Mouse (Mus musculus): ENCODE results near the gene Grik4.

Gene Grik4

DNA sequence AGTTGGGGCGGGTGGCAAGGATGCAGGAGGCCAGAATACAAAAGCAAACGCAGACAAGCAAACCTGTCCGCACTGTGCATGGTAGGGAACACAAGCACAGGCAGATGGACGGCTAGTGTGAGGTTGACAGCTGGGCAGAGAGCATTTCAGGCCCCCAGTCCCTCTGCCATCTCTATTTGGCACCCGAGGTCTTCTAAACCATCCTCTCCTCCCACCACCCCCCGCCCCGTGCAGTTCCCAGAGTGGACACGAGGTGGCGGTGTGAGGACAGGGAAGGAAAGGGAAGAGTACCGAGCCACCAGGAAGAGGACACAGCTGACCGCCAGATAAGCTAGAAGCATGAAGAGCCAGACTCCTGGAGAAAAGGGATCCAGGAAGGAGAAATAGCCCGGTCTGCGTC is 394.2 kb downstream of the Grik4 start:
- peak; percentile 97 for DNase-seq

DNA sequence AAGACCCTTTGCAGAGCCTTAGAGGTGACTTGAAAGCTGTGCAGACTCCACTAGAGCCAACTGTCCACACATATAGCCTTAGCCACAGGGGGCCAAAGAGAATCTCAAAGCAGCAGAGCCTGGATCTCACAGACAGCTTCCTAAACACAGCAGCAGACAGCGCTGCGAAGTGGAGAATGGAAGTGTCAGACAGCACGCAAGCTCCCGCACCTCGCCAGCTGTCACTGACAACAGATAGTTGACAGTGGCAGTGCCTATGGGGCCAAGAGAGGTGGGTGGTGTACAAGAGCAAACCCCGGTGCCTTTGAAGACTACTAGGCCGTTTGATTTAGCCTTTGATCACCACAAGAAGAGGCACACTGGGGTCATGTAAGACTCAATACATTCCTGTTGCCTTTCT is 395.3 kb downstream of the Grik4 start:
- no peak for DNase-seq

DNA sequence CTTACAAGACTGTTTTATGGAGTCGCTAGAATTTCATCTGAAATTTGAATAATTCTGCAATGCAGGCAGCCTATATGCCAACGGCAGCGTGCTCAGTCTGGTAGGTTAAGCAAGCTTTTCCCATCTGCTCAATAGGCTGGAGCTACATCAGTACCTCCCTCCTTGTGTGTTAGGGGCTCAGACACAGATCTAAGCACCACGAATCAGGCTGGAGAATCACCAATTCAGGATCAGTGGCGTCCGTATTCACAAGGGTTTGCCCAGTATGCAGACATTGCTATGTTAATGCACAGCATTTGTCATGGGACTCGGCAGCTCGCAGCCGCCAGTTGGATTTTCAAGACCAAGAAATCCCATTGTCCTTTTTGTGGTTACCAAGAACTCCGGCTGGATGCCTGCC is 399.8 kb downstream of the Grik4 start:
- DNase-seq = peak; percentile 28

DNA sequence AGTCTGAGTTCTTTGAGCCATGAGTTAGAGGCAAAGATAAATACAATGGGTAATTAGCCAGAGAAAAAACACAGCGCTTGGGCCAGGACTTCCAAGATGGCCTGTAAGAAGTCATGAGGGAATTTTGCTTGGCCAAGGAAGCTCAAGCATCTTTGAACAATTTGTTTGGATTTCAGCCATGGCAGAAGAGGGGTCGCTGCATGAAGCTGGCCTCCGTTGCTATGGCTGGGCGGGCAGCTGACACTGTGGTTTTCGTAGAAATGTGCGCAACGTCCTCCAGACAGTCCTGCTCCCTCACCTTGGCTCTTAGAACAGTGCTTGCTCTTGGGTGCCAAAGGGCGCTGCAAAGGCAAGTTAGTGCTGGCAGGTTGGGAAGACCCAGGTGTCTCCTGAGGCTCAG is 410.8 kb downstream of the Grik4 start:
- DNase-seq = no peak

DNA sequence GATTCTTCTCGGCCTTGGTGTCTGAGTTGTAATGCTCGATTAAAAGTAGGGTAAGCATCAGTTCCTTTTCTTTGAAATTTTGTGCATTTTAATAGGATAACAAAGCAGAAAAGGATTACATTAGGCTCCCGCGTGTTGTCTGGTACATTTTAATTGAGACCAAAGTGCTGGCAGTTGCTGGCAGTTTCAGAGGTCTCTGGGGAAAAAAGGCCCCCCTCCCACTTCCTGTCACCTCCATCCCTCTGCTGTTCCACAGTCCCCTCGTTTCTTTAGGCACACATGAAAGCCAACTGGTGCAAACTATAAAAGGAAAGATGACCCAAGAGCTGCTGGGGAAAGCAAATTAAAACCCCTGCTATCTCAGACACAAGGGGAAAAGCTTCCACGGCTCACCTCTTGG is 411.3 kb downstream of the Grik4 start:
- no peak for DNase-seq

DNA sequence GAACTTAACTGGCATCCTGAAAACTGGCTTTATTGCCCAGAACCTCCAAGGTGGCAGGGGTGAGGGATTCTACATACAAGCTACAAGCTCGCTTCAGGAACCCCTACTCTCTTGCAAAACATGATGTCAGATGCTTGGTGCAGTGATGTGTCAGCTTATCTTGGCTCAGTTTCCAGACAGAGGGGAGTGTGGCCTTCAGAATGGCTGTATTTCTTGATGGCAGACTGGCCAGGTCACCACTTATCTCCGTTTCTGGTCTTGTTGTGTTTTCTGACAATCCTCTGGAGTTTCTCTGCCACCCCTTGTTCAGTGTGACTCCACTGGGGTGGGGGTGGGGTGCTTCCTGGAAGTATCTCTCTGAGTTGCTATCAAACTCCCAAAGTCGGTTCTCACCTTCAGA is 412.3 kb downstream of the Grik4 start:
- no peak for DNase-seq

DNA sequence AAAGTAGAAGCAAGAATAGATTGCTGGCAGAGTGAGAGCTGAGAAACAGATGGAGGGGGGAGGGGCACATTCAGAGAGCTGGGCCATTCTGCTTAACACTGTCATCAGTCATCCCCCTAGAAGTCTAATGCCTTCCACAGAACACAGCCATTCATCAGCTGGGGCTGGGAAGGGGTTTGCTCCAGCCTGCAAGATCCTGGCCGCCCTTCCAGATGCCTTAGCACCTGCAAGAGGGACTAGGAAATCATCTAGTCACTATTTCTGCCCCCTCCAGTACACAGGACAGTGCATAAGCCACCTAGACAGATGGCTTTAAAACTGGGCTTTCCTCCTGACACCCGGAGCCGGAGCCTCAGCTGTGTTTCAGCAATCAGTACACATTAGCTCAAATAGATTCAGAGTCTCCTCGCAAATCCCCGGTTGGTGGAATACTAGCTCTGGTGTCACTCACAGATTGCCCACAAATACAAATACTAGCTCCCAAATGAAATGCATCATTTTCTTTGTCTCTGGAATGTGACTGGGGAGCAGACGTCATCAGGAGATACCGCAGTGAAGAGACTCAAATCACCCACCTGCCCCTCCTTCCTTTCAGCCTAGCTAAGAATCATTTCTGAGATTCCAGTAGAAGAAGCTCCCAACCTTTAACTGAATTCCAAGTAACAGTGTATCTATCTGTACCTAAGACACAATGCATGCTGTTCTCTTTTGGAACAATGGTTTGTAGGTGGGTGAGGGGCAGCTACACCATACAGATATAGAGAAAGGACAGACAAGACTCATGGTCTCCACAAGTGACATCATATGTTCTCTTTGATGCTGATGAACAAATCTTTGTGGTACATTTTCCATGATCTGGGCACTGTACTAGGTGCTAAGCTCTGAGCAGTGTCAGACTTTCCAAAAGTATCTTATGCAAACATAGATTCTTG is 413.8 kb downstream of the Grik4 start:
- peak; percentile 56 for DNase-seq

DNA sequence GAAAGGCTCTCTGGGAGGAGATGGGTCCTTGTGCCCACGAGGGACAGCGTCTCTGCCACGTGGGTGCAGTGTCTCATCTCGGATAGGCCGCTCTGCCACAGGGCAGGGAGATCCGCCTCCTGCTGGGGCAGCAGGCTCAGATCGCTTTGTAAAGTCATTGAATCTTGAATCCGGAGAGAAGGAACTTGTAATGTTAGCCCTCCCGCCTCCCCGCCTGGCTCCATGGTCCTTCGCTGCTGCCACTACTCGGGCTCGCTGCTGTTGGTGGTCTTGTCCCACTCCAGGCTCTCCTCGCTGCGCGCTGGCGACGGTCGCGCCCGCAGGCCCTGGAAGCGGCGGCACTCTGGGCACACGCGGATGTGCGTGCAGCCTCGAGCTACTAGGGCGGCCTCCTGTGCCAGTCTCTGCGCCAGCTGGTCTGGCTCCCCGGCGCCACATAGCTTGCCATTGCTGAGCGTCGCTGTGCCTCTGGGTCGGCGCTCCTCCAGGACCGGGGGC is 423.7 kb downstream of the Grik4 start:
- peak; percentile 63 for DNase-seq

DNA sequence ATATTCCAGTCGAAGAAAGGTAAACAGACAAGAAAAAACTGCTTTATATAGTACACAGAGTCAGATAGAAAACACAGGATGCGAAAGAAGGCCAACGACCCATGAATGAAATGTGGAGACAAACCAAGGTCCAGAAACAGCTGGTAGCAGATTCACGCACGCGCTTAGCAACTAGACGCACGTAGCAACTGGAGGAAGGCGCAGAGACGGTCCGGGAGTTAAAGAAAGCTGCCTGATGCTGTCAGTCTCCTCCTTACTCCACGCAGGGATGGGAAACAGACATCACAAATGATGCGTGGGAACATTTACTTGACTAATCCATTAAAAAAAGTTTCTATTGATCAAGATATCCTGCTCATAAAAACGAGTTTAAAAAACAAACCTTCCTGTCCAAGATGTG is 426.1 kb downstream of the Grik4 start:
- no peak for DNase-seq

DNA sequence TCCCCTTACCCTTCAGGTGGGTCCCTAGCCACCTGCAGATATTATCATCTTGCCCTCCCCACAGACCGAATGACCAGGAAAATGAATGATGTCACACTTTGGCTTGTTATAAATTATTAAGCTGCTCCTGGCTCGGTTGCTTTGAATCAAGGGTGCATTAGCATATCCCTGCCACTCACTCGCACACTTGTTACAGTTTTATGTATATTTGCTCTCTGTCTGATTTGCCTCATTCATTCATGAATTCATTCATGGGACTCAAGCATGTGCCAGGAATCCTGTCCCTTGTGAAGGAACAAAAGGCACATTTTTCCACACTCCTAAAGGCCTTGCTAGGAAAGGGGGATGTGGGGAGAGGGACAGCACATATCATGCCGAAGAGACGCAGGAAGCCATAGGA is 431.1 kb downstream of the Grik4 start:
- DNase-seq = no peak

DNA sequence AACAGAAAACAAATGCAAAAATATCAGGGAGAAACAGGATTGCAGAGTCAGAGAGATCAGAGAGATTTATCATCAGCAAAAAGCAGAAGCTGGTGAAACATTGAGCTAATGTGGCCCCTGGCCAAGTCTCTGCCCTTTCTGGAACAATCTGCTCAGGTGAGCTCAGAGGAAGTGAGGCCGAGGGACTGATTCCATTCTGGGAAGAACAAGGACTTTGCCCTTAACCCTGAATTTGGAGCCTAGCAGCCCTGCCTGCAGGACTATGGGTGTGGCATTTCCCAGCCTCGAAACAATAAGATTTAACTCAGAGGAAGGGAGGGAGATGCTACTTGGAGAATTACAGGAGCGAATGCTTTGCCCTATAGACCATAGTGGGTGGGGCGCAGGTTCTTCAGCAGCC is 432.0 kb downstream of the Grik4 start:
- DNase-seq = no peak

DNA sequence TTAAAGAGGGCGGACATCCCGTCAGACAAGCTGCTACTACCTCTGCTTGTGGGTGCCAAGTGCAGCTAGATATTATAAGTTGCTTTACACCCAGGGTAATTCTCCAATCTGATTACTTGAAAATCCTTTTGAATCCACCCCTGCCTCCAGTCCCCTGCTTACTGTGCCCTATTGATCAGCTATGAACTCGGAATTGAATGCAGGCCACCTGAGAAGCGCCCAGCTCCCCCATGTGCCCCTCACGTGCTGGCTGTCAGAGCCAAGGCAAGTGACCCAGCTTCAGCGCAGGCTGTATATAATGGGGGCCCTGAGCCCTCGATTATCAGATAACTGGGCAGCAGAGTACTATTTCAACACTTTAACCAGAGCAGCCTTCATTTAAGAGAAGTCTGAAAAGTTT is 436.1 kb downstream of the Grik4 start:
- DNase-seq = no peak

DNA sequence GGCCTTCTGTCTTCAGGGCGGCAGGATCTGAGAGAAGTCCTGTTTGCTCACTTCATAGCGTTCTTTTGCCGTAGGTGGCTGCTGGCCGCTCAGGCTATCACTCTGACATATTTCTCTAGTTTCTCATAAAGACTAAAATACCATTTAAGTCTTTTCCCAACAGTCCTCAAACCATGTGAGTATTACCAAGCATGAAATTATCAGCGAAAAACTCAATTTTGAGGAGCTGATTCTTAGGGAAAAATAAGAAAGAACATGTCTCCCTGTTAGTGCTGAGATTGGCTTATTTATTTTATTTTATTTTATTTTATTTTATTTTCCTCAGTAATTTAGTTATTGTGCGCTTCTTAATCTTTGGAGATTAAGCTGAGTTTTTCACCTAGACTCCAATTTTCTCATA is 436.6 kb downstream of the Grik4 start, which contains the start of gene Tbcel:
Gene Tbcel, minus strand, starts transcription at position 101 of the 400 bp plus-strand sequence.
- DNase-seq = no peak

DNA sequence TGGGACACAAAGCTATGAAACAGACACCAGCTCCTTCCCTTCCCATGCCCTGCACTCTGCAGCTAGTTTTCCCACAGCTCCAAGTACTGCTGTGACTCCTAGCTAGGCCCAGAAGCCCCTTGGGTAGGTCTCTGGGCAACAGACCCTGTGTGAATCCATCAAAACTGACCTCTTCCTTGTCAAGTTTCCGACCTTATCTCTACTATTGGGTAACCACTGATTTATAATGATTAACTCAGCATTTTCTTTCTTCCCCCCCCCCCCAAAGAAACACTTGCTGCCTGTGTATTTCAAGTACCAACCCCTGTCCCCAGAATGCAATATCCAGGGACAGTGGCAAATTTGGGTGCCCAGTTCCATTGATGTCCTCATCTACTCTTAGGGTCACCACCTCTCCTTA is 437.3 kb downstream of the Grik4 start:
- DNase-seq = no peak

DNA sequence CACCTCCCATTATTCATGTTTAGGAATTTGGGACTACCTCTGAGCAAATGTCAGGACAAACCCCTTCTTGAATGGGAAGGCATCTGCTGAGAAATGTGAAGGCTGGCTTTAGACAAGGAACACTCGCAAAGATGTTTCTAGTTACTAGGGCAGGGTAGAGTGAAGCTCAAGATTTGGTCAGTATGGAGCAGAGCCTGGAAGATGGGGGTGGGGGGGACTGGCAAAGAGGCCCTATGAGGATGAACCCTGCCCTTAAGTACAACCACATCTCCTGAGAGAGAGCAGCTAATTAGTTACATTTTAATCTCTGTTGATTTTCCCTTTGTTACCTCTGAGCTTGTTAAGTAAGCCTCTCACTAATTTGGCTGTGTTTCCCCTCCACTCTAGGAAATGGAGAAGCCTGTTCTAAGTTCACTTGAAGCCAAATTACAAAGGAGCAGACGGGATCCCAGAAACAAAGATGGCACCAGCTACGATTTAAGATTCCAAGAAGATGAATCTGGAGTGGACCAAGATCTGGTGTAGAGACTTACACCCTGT is 439.3 kb downstream of the Grik4 start:
- DNase-seq = no peak

DNA sequence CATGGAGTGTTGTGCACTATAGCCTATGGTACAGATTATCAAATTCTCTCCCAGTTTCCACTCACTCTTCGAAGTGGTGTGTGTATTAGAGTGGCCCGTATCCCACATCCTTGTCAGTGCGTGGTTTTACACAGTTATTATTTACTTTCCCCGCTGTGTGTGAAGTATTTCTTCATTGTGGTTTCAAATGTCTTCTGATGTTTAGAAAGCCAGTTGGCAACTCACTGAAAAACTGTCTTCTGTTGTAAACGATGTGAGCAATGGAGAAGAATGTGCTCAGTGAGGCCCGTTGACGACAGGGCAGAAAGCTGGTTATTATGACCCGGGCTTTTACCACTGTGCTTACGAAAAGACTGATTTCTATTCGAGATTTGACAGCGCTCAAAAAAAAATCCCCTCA is 439.7 kb downstream of the Grik4 start:
- no peak for DNase-seq

DNA sequence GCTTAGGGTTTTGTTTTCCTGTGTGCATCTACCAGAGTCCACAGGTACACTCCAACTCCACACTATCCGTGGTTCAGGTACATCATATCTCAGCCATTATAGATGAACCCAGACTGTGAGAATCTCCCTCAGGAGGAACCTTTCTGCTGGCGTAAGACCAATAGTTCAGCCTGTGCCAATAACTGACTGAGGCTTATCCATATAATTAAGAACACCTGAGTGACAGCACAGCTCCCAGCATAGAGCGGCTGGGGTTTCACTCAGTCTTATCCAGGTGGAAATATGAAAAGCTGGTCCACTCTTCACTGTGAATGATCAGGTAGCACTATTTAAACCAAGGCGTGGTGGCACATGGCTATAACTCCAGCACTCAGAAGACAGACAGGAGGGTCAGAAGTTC is 440.6 kb downstream of the Grik4 start:
- DNase-seq = no peak

DNA sequence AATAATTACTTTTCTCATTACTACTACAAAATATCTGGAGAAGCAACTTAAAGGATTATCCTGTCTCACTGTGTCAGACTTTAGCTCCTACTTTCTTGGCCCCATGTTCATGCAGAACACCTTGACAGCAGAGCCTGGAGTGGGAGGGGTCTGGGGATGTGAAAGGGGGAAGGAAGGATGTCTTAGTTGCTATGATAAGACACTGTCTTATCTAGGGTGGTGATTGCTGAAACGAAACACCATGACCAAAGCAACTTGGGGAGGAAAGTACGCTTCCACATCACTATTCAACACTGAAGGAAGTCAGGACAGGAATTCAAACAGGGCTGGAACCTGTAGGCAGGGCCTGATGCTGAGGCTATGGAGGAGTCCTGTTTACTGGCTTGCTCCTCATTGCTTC is 448.0 kb downstream of the Grik4 start:
- DNase-seq = no peak

DNA sequence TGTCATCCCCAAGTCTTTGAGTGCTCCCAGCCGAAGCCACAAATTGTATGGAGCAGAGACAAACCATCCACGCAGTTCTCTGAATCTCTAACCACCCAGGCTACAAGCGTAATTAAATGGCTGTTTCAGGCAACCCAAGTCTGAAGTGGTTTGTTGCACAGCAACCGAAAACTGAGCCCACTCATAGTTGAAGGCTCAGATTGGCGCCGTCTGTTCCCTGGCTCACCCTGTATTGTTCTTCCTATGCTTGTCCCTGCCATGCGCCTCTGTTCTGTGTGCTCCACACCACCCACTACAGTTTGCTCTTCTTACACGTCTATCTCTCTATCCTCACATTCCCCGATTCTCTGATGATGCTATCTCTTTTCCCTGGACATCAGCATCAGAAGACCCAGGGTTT is 452.5 kb downstream of the Grik4 start:
- no peak for DNase-seq

DNA sequence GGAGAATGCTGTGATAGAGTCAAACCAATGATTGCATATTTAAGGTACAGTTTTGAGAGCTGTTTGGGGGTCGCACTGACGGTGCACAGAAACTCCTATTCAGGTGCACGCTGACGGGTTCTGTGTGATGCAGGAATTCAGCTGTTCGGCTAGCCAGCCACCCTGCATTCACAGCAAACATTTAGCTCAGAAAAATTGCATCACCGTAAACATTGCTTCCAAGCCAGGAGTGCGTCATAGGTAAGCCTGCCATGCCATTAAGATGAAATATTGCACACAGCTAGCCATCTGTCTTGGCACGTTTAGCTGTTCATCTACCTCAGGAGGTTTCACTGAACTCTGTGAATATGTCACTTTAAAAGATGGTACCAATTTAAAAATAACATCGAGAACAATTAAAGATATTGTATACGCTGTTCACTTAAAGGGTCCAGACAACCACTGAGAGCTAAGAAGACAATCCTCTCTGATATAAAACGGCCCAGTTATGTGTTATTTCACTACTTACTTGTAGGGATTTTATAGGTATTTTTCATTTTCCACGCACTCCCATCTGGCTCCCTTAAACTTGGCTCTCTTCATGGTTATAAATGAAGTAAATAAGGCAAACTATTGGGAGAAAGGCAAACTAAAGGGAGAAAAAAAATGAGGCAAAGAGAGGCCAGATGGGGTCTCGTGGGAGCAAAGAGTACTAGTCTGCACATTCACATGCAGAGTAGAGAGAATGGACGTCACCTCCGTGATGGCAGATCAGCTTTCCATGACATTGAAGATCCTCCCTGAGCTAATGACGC is 453.5 kb downstream of the Grik4 start:
- DNase-seq = no peak

DNA sequence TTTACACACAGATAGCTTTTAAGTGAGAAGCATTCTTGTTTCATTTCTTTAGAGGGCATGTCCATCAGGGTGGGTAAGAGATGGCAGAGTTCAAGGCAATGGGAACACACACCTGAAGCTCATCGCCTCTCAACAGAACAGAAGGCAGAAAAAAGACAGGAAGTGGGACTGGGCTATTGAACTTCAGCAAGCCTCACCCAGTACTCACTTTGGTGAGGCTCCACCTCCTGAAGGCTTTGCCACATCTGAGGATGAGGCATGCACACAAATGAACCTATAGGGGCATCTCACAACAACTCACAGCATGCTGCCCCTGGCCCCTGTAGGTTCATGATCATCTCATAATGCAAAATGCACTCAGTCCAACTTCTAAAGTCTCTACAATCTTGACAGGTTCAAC is 456.2 kb downstream of the Grik4 start:
- no peak for DNase-seq

DNA sequence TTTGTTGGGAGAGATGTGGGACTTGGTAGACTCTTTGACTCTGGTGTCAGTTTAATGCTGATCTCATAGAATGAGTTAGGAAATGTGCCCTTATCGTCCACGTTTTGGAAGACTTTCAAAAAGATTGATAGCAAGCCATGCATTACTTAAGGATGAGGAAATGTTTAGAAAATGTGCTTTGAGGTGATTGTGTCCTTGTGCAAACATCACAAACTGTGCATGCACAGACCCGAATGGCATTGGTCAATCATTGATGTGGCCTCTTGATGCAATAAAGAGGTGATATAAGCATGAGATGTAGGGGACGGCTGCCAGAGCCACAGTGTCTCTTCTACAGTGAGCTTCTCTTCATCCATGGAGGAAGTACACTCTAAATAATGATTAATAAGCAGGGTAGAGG is 457.4 kb downstream of the Grik4 start:
- no peak for DNase-seq

DNA sequence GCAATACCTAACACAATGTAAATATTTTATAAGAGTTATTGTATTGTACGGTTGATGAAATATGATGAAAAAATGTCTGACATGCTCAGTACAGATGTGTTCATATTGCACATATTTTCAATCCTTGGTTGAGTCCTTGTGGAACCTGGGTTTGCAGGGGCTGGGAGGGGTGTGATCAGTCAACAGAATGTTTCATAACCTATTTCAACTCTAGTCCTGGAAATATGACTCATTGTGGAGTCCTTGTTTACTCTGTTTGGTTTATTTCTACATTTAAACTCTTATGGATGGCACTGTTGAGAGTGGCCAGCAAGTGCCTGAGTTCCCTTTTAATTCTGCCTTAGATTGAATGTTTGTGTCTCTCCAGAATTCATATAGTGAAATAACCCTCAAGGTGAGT is 459.6 kb downstream of the Grik4 start:
- no peak for DNase-seq

DNA sequence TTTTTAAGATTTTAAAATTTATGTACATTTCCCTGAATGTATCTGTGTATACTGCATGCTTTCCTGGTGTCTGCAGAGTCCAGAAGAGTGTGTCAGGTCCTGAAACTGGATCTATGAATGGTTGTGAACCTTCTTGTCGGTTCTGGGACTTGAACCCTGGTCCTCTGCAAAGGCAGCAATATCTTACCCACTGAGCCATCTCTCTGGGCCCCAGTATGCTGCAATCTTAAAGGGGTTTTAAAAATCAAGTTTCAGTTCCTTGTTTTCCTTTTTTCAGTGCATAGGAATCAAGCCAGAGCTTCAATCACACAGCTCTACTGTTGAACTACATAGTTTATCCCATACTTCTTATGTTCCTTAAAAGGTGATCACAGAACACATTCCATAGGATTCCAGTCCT is 461.3 kb downstream of the Grik4 start:
- DNase-seq = no peak

All from right cerebral cortex, postnatal 4 days (tissue).